Mouse (Mus musculus): ENCODE results near the gene 4933430I17Rik. TPM values are rescaled to one million over a fixed set of nuclear protein-coding genes. Genes with fewer than 3 reads are reported as not detected.
"Not testable (repeated sequence)": the region's sequence is repeated elsewhere in the genome, so short reads cannot be mapped to it uniquely, and the experiment has no call there.

Gene 4933430I17Rik
- total RNA-seq, 2 experiments from 2014 or later, result 0.22 TPM; not detected in 1

DNA sequence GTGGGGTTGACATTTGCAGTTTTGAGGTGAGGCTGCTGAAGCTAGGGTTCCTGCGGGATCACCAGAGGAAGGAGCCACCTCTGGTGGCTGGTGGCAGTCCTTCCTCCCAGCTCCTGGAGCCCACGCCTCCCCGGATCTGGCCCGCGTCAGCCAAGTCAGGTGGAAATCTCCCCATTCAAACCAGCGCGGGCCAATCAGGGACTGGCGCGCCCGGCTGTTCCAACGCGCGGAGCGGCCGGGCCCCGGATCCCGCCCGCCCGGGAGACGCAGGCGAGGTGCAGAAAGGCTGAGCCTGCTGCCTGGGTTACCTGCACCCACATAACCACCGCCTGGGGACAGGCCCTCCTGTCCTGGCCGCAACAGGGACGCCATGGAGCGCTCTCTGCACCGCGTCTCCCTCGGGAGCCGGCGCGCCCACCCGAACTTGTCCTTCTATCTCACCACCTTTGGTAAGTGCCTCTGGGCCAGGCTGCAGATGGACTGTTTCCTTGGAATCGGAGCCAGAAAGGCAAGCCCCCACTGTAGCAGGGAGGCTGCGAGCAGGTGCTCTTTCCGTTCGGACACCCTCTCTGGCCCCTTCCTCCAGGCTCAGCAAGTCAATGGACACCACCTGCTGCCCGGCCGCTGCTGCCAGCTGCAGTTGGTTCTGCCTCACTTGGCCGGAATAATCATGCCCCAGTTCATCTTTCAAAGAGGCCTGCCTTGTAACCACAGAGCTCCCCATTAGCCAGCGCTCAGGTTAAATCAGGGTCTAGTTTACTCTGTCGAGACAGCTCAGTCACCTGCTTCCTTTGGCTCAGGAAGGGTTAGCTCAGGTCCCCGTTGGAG lies 58.3 kb downstream of the 4933430I17Rik start:
- DNase-seq, result peak; percentile 47 to 49
- intact Hi-C loops (cut with DNase I), result no loop called here

GRCm38 (mm10) chr4:62587067-62587466 lies 61.9 kb downstream of the 4933430I17Rik start:
- intact Hi-C loops (cut with DNase I), result no loop called here
- no peak for DNase-seq

GRCm38 (mm10) chr4:62590878-62591277 lies 65.7 kb downstream of the 4933430I17Rik start:
- DNase-seq, result no peak

DNA sequence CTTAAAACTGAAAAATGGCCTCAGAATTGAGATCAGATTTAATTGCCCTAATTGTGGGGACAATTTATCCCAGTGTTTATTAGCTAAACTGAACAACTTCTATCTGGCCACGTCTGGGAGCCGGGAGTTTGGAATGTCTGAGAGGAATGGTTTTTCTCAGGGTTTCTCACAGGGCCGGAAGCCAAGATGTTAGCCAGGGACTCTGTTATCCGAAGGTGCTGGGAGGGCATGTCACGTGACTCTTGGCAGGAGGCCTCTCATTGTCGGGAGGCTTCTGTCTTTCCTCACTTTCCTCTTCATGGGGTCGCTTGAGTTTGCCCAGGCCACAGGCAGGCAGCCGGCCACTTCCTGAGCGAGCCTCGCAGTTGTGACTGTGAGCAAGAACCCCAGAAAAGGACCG lies 66.2 kb downstream of the 4933430I17Rik start:
- DNase-seq, result peak; percentile 45 to 61
- intact Hi-C loops (cut with DNase I), result no loop called here

More at GRCm38 (mm10) chr4:62590878-62591277, 65.7 kb downstream of the 4933430I17Rik start:
- intact Hi-C loops (cut with DNase I), result no loop called here

GRCm38 (mm10) chr4:62593546-62594240 lies 68.5 kb downstream of the 4933430I17Rik start:
- intact Hi-C loops (cut with DNase I); DNase-seq: not testable (repeated sequence)

DNA sequence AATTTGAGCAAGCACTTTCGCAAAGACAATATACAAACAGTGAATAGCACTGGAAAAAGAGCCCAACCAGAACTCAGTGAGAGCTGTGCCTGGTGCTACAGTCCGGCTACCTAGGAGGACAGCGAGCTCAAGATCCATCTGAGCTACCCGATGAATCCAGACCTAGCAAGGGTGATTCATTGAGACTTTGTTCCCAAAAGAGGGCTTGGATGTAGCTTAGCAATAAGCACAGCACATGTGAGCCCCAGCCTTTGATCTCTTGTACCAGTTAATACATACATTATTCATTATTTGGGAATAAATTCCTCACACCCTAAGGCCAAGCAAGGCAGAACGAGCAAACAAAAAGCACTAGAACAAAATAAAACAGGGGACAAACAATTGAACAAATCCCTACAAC lies 69.3 kb downstream of the 4933430I17Rik start:
- intact Hi-C loops (cut with DNase I), result no loop called here
- no peak for DNase-seq

GRCm38 (mm10) chr4:62596051-62596450 lies 70.9 kb downstream of the 4933430I17Rik start:
- intact Hi-C loops (cut with DNase I), result no loop called here
- no peak for DNase-seq

Other genes with a start within 250 kb of the 4933430I17Rik start
- gene Fkbp15, start 164.8 kb upstream of the 4933430I17Rik start, total RNA-seq (2021), result 10 to 100 TPM; 19.3 to 23.2 TPM
- gene Slc31a1, start 164.6 kb upstream of the 4933430I17Rik start, total RNA-seq (2021), result 10 to 100 TPM; 18.8 to 20.3 TPM
- 10 to 100 TPM; 42.7 to 43.6 TPM for gene Cdc26, start 116.7 kb upstream of the 4933430I17Rik start, total RNA-seq (2021)
- 10 to 100 TPM in 1 of 2 experiments, 1 to 10 TPM in 1; 10.0 to 10.6 TPM for gene Prpf4, start 116.6 kb upstream of the 4933430I17Rik start, total RNA-seq (2021)
- gene Rnf183, start 90.1 kb upstream of the 4933430I17Rik start, total RNA-seq (2021), result not detected
- under 1 TPM; 0.24 to 0.53 TPM for gene Wdr31, start 54.5 kb upstream of the 4933430I17Rik start, total RNA-seq (2021)
- gene Bspry, start 45.3 kb upstream of the 4933430I17Rik start, total RNA-seq (2021), result not detected
- gene Hdhd3, start 21.9 kb upstream of the 4933430I17Rik start, total RNA-seq (2021), result 1 to 10 TPM; 3.2 to 3.8 TPM
- gene Alad, start 5.5 kb upstream of the 4933430I17Rik start, total RNA-seq (2021), result 10 to 100 TPM; 68.1 to 68.2 TPM
- gene Pole3, start 301 bp upstream of the 4933430I17Rik start, total RNA-seq (2021), result 10 to 100 TPM; 17.1 to 20.2 TPM
- gene Rgs3, start 34.5 kb downstream of the 4933430I17Rik start, total RNA-seq (2021), result 10 to 100 TPM; 26.8 to 37.1 TPM